Comparison of ENCODE assay signal across 8 mouse cellular contexts in the genomic region with DNA sequence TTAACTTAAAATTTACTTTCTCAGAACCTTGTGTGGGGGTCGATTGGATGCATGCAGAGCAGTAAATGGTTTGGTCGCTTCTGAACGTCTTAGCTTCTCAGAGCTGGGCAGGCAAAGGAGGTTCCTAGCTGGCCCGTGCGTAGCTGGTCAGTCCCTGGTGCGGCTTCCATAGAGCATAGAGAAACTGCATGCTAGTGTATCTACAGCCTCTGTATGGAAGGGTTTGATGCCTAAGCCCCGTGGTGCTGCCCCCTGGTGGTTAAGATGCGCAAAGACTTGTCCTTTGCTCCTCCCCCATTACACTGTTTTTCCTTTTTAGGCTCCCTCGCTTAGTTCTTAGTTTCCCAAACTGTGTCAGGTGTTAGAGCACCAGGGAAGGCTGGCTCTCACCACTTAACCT. TPM values are rescaled to one million over a fixed set of nuclear protein-coding genes. Genes with fewer than 3 reads are reported as not detected.
DNase-seq lines count a peak whose midpoint lies in the region; ATAC-seq lines count a peak whose summit lies in the region.

No protein-coding gene starts in this region.

- H3K4me2 ChIP-seq in intestine, embryonic 14.5 days (ENCODE audit: low read length): peak overlapping the region; percentile 66

- no peak overlapping the region for H3K9ac ChIP-seq in intestine, embryonic 14.5 days (ENCODE audit: low read length)

- H3K36me3 ChIP-seq in intestine, embryonic 14.5 days (ENCODE audit: control insufficient read depth, insufficient read depth, low read length): no peaks in the 10 kb centered on the region

- H3K4me1 ChIP-seq in intestine, embryonic 14.5 days (replicated peaks; ENCODE audit: control insufficient read depth, insufficient read depth, low read length): peaks cover 24% of the 10 kb centered on the region

- ATAC-seq in intestine, embryonic 14.5 days (replicated peaks; ENCODE audit: low FRiP score, low TSS enrichment, low read depth): peak; percentile 36; the same call in 1 of the 2 replicates
- peak; percentile 69 for ATAC-seq in megakaryocyte-erythroid progenitor cell, adult 5-6 weeks (replicated peaks; ENCODE audit: low FRiP score, low TSS enrichment, poor library complexity, severe bottlenecking)

- no peaks in the 10 kb centered on the region for H3K27me3 ChIP-seq in intestine, embryonic 14.5 days (replicated peaks; ENCODE audit: control insufficient read depth, insufficient read depth, low read length)

- WGBS in intestine, embryonic 14.5 days: 9% methylated on average over 9 of the region's 9 CpGs

- H3K4me3 ChIP-seq in intestine, embryonic 14.5 days (ENCODE audit: low read depth, low read length): peak overlapping the region; percentile 81; the same call in 1 of the 2 replicates

- intact Hi-C loops in left cerebral cortex, postnatal 14 days (cut with DNase I): loop anchor here (5.0 to 10.0 kb wide), 3 partner anchors 111 to 191 kb away; a partner anchor contains a TSS

- no peak overlapping the region for H3K27ac ChIP-seq in intestine, embryonic 14.5 days (ENCODE audit: low read depth)

- H3K9me3 ChIP-seq in intestine, embryonic 14.5 days (ENCODE audit: control insufficient read depth, low read length): no peaks in the 10 kb centered on the region

- peak; percentile 86 for DNase-seq in adrenal gland, adult 2 months
- peak; percentile 79 for DNase-seq in embryo, embryonic 11.5 days (ENCODE audit: low read depth, low spot score)
- DNase-seq in gastrocnemius, postnatal 25 days: peak; percentile 76
- DNase-seq in intestine, embryonic 14.5 days (ENCODE audit: low spot score): peak; percentile 88
- DNase-seq in left cerebral cortex, postnatal 14 days (ENCODE audit: low spot score in 2 of 2): peak; percentile 81 to 85
- peak; percentile 82 for DNase-seq in right cerebral cortex, postnatal 14 days
- DNase-seq in urinary bladder, postnatal 25 days (ENCODE audit: low spot score): peak; percentile 82

RNA-seq across cellular contexts. Expression of a gene that starts 2.1 kb away (rescaled TPM):
- 10 to 100 TPM; 18.2 to 19.2 TPM for total RNA-seq in adrenal gland, adult 2 months (2021)
- polyA plus RNA-seq in adrenal gland, adult 2 months (2012; rRNA removed): 3.1 and 3.2 TPM in 2 replicates
- total RNA-seq in gastrocnemius, postnatal 25 days (2021): 10 to 100 TPM; 21.5 to 24.7 TPM
- 10.6 and 11.6 TPM in 2 replicates for polyA plus RNA-seq in intestine, embryonic 14.5 days (2014; fragmentation: Nextera tagmentation; extraction: Ambion mirVana)
- total RNA-seq in left cerebral cortex, postnatal 14 days (2021): 10 to 100 TPM; 24.1 to 27.8 TPM
- 45.8 and 57.1 TPM in 2 replicates for total RNA-seq in megakaryocyte-erythroid progenitor cell, adult 5-6 weeks (2014; fragmentation: Nextera tagmentation)
- total RNA-seq in megakaryocyte-erythroid progenitor cell, adult 5-6 weeks (2017): 82.8 and 85.8 TPM in 2 replicates
